Mouse (Mus musculus): ENCODE measurements around the gene Ctnna3. TPM values are rescaled to one million over a fixed set of nuclear protein-coding genes. Genes with fewer than 3 reads are reported as not detected.

Ctnna3 gene
- polyA plus RNA-seq, 1 experiment, result not detected

- Histone ChIP-seq H3K4me3 (ENCODE audit: insufficient read depth, low read depth, low read length) (no peak overlapping the region), H3K4me1 (ENCODE audit: control insufficient read depth, insufficient read depth, insufficient read length, low read length) (no peaks in the 10 kb centered on the region), H3K27ac (replicated peaks; ENCODE audit: low read depth, low read length) (no peak overlapping the region)
These were observed 375.7 kb downstream of the Ctnna3 start for GRCm38 (mm10) chr10:63805551-63805950.

GRCm38 (mm10) chr10:63806254-63806653, 376.4 kb downstream of the Ctnna3 start:
- no peaks in the 10 kb centered on the region for H3K4me1 ChIP-seq (ENCODE audit: control insufficient read depth, insufficient read depth, insufficient read length, low read length)
- no peak overlapping the region for H3K4me3 ChIP-seq (ENCODE audit: insufficient read depth, low read depth, low read length)
- H3K27ac ChIP-seq (replicated peaks; ENCODE audit: low read depth, low read length), result no peak overlapping the region

GRCm38 (mm10) chr10:63810043-63810617, 380.2 kb downstream of the Ctnna3 start:
- no peak overlapping the region for H3K4me3 ChIP-seq (ENCODE audit: insufficient read depth, low read depth, low read length)
- no peak overlapping the region for H3K27ac ChIP-seq (replicated peaks; ENCODE audit: low read depth, low read length)
- no peaks in the 10 kb centered on the region for H3K4me1 ChIP-seq (ENCODE audit: control insufficient read depth, insufficient read depth, insufficient read length, low read length)

- Histone ChIP-seq H3K27ac (replicated peaks; ENCODE audit: low read depth, low read length) (no peak overlapping the region), H3K4me3 (ENCODE audit: insufficient read depth, low read depth, low read length) (no peak overlapping the region), H3K4me1 (ENCODE audit: control insufficient read depth, insufficient read depth, insufficient read length, low read length) (no peaks in the 10 kb centered on the region)
These were observed 409.1 kb downstream of the Ctnna3 start for GRCm38 (mm10) chr10:63839011-63839410.

- Histone ChIP-seq H3K4me1 (ENCODE audit: control insufficient read depth, insufficient read depth, insufficient read length, low read length) (no peaks in the 10 kb centered on the region), H3K27ac (replicated peaks; ENCODE audit: low read depth, low read length) (no peak overlapping the region), H3K4me3 (ENCODE audit: insufficient read depth, low read depth, low read length) (no peak overlapping the region)
These were observed 422.0 kb downstream of the Ctnna3 start for GRCm38 (mm10) chr10:63851946-63852345.

- Histone ChIP-seq H3K27ac (replicated peaks; ENCODE audit: low read depth, low read length) (no peak overlapping the region), H3K4me1 (ENCODE audit: control insufficient read depth, insufficient read depth, insufficient read length, low read length) (no peaks in the 10 kb centered on the region), H3K4me3 (ENCODE audit: insufficient read depth, low read depth, low read length) (no peak overlapping the region)
These were observed 439.2 kb downstream of the Ctnna3 start for GRCm38 (mm10) chr10:63869123-63869522.

GRCm38 (mm10) chr10:63880462-63880903, 450.6 kb downstream of the Ctnna3 start:
- H3K4me3 ChIP-seq (ENCODE audit: insufficient read depth, low read depth, low read length), result no peak overlapping the region
- H3K27ac ChIP-seq (replicated peaks; ENCODE audit: low read depth, low read length), result no peak overlapping the region

GRCm38 (mm10) chr10:63886449-63887088, 456.7 kb downstream of the Ctnna3 start:
- no peak overlapping the region for H3K27ac ChIP-seq (replicated peaks; ENCODE audit: low read depth, low read length)
- H3K4me1 ChIP-seq (ENCODE audit: control insufficient read depth, insufficient read depth, insufficient read length, low read length), result no peaks in the 10 kb centered on the region
- H3K4me3 ChIP-seq (ENCODE audit: insufficient read depth, low read depth, low read length), result no peak overlapping the region

More at GRCm38 (mm10) chr10:63880462-63880903, 450.6 kb downstream of the Ctnna3 start:
- H3K4me1 ChIP-seq (ENCODE audit: control insufficient read depth, insufficient read depth, insufficient read length, low read length), result no peaks in the 10 kb centered on the region

GRCm38 (mm10) chr10:63894612-63895011, 464.7 kb downstream of the Ctnna3 start:
- Histone ChIP-seq H3K27ac (replicated peaks; ENCODE audit: low read depth, low read length) (no peak overlapping the region), H3K4me1 (ENCODE audit: control insufficient read depth, insufficient read depth, insufficient read length, low read length) (no peaks in the 10 kb centered on the region), H3K4me3 (ENCODE audit: insufficient read depth, low read depth, low read length) (no peak overlapping the region)

- H3K4me3 ChIP-seq (ENCODE audit: insufficient read depth, low read depth, low read length), result no peak overlapping the region
- no peaks in the 10 kb centered on the region for H3K4me1 ChIP-seq (ENCODE audit: control insufficient read depth, insufficient read depth, insufficient read length, low read length)
- H3K27ac ChIP-seq (replicated peaks; ENCODE audit: low read depth, low read length), result no peak overlapping the region
These were observed 470.0 kb downstream of the Ctnna3 start for GRCm38 (mm10) chr10:63899891-63900290.

GRCm38 (mm10) chr10:63908878-63909277, 479.0 kb downstream of the Ctnna3 start:
- H3K27ac ChIP-seq (replicated peaks; ENCODE audit: low read depth, low read length), result no peak overlapping the region

GRCm38 (mm10) chr10:63927334-63927733, 497.4 kb downstream of the Ctnna3 start, which contains the start of gene Gm10118:
Gene Gm10118, minus strand, starts transcription at chr10:63927434.
- H3K27ac ChIP-seq (replicated peaks; ENCODE audit: low read depth, low read length), result no peak within 1 kb of the TSS
- H3K4me1 ChIP-seq (ENCODE audit: control insufficient read depth, insufficient read depth, insufficient read length, low read length), result no peaks in the 10 kb centered on the region

More at GRCm38 (mm10) chr10:63908878-63909277, 479.0 kb downstream of the Ctnna3 start:
- Histone ChIP-seq H3K4me3 (ENCODE audit: insufficient read depth, low read depth, low read length) (no peak overlapping the region), H3K4me1 (ENCODE audit: control insufficient read depth, insufficient read depth, insufficient read length, low read length) (no peaks in the 10 kb centered on the region)

GRCm38 (mm10) chr10:63933946-63934345, 504.0 kb downstream of the Ctnna3 start:
- Histone ChIP-seq H3K4me1 (ENCODE audit: control insufficient read depth, insufficient read depth, insufficient read length, low read length) (no peaks in the 10 kb centered on the region), H3K4me3 (ENCODE audit: insufficient read depth, low read depth, low read length) (no peak overlapping the region), H3K27ac (replicated peaks; ENCODE audit: low read depth, low read length) (no peak overlapping the region)

More at GRCm38 (mm10) chr10:63927334-63927733, 497.4 kb downstream of the Ctnna3 start, which contains the start of gene Gm10118:
- no peak within 1 kb of the TSS for H3K4me3 ChIP-seq (ENCODE audit: insufficient read depth, low read depth, low read length)

- H3K4me3 ChIP-seq (ENCODE audit: insufficient read depth, low read depth, low read length), result no peak overlapping the region
- H3K4me1 ChIP-seq (ENCODE audit: control insufficient read depth, insufficient read depth, insufficient read length, low read length), result no peaks in the 10 kb centered on the region
- H3K27ac ChIP-seq (replicated peaks; ENCODE audit: low read depth, low read length), result no peak overlapping the region
These were observed 515.6 kb downstream of the Ctnna3 start for GRCm38 (mm10) chr10:63945534-63945933.

- H3K27ac ChIP-seq (replicated peaks; ENCODE audit: low read depth, low read length), result no peak overlapping the region
- no peaks in the 10 kb centered on the region for H3K4me1 ChIP-seq (ENCODE audit: control insufficient read depth, insufficient read depth, insufficient read length, low read length)
- H3K4me3 ChIP-seq (ENCODE audit: insufficient read depth, low read depth, low read length), result no peak overlapping the region
These were observed 517.4 kb downstream of the Ctnna3 start for GRCm38 (mm10) chr10:63947266-63947665.

GRCm38 (mm10) chr10:63950867-63951266, 521.0 kb downstream of the Ctnna3 start:
- Histone ChIP-seq H3K4me1 (ENCODE audit: control insufficient read depth, insufficient read depth, insufficient read length, low read length) (no peaks in the 10 kb centered on the region), H3K27ac (replicated peaks; ENCODE audit: low read depth, low read length) (no peak overlapping the region), H3K4me3 (ENCODE audit: insufficient read depth, low read depth, low read length) (no peak overlapping the region)

Measured in brown adipose tissue, adult 24 weeks (tissue).